Mouse (Mus musculus) adipocyte (in vitro differentiated cells): Measurements from ENCODE around the gene Zfp428.

Source experiments
- DNase-seq: peaks from one replicate; pipeline ENCODE4 v3.0.0-alpha.2; 2016; ENCODE audit warnings: low spot score

Zfp428 gene

DNA sequence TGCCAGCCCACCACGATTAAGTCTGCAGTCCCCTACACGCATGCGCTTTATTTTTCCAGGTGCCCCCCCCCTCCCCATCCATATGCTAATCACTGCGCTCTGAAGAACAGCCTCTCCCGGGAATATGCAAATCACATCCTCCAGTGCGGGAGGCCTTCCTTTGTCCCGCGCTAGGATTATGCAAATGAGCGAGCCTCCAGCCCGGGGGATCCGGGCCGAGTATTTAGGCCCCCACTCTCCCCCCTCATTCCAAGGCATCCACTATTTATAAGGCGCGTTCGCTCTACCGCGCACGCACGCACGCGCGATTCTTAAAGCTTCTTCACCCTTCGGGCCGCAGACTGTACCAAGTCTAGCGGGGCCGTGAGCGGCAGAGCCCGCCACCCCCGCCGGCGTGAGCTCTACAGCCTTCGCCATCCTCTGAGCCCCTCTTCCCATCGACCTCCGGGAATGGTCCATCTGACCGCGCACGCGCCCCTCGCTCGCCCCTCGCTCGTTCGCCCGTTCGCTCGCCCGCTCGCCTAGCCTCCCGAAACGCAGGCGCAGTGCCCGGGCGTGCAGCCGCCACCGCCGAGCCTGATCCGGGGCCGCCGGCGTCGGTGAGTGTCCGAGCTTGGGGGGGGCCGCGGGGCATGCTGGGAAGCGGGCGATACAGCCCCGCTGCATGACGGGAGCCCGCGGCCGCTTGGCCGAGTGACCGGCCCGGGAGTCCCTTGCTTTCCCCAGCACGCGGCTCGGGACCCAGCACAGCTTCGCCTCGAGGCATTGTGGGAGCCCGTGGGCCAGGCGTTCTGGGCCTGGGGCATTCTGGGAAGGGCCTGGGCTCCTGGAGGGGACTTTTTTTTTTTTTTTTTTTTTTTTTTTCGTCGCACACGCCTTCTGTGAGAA, at the start of gene Zfp428:
Gene Zfp428, plus strand, starts transcription at position 169 of the 888 bp plus-strand sequence.
- peak; percentile 72 for DNase-seq

DNA sequence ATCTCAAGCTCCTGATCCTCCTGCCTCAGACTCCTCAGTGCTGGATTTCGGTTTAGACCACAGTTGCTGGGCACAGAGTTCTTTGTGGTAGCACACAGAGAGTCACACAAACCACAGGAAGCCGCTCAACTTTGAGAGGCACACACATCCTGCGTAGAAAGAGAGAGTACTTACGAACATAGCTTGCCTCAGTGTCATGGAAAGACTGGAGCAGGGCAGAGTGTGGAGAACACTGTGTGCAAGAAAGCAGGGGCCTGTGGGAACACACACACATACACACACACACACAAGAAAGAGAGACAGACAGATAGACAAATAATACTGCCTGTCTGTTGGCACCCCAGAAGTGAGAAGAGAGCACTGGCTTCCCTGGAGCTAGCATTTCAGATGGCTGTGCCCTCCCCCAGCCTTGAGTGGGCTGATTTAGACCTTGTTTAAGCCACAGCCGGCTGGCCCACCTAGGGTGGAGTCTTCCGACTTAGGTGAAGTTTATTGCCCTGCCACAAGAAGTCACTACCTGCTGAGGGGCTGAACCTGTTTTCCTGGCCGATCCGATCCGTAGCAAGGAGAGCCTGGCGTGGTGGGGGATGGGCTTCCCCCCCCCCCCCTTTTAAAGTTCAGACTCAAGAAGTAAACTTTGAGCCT, 49.0 kb upstream of the Zfp428 start:
- DNase-seq: no peak

DNA sequence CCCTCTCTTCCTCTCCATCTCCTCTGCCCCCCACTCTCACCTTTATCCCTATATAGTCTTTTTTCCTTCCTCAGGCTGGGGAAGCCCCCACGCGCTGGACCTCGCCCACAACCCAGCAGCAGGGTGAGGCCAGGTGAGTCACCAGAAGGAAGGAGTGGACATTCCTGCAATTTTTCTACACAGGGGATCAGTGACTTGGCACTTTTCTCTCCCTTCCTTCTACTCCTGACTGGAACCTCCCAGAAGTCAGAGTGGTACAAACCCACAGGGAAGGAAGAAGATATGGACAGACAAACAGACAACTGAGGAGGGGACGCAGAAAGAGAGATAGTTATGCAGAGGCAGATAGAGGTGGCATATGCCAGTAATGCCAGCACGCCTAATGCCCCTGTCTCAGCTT, 47.4 kb upstream of the Zfp428 start:
- DNase-seq: no peak

DNA sequence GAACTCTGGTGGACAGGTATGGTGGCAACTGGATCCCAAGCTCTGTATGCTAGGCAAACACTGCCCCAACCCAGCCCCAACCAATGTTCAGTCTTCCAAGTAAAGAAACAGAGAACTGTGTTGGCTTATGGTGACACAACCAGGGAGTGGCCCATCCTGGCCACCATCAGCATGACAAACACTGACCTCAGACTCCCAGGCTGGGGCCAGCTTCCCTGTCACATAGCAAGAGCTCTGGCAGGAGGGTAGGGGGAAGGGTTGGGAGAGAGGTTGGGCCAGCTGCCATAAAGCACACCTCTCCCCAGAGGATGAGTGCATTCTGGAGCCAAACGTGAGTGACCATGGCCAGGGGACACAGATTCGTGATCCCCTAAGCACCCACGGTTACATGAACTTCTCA, 47.0 kb upstream of the Zfp428 start:
- DNase-seq: no peak

DNA sequence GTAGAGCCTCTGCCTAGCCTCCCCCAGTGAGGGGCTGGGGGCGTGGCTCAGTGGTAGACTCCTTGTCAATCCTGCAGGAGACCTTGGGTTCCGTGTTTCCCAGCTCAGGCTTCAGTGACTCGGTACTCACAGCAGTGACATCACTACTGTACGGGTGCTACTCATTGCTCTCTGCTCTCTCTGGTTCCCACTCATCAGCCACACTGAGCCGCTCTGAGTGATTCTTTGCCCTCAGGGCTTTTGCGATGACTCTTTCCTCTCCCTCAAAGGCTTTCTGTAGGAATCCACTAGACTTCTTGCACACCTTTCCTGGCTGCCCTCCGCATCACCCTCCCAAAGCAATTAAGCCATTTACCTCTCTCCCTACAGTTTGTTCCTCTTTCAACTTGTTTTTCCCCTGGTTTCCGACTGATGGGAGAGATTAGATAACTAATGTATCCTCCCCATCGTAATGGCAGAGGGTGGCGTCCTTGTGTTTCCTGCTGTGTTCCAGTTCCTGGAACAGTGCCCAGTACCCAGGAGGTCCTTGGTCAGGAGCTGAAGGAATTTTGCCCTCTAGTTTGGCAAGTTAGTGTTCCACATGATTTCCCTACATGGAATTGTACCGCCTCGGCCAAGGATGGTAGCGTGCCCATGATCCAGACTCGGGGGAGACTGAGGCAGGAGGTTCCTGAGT, 45.3 kb upstream of the Zfp428 start:
- DNase-seq: no peak

DNA sequence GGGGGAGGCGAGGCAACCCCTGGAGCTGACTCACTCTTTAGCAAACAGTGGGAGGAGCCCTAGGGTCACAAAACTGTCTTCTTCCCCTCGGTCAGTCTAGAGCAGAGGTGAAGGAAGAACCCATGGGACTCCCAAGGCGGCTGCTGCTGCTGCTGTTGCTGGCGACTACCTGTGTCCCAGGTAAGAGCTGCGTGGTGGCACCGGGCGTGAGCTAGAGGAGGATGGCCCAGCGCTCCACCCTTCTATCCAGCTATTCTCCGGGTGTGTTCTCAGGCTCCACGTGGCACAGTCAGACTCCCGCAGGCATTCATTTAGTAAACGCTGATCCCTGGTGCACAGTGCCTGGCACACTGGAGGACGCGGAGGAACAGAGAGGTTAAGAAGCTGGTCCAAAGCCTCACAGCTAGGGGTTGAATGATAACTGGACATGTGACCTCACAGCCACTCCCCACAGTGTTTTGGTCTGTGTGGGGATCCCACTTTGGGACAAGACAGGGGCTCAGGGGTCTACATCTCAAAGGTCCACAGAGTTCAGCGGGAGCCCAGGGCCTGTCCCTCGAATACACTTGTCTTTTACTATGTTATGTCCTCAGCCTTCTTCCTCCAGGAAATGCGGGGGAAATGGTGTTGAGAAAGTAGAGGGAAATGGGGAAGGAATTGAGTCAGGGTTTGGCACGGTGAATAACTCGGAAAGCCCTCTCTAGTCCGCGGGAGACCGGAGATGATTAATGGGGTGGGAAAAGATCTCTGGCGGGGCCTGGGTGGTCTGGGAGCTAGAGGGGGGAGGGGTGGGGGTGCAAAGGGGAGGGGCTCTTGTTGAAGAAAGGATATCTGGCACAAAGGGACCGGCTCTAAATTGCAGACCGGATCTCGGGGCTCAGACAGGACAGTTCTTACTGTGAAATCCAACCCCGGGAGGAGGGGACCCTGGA, 44.2 kb upstream of the Zfp428 start, which contains the start of gene Plaur:
Gene Plaur, plus strand, starts transcription at position 97 of the 932 bp plus-strand sequence.
- DNase-seq: no peak

DNA sequence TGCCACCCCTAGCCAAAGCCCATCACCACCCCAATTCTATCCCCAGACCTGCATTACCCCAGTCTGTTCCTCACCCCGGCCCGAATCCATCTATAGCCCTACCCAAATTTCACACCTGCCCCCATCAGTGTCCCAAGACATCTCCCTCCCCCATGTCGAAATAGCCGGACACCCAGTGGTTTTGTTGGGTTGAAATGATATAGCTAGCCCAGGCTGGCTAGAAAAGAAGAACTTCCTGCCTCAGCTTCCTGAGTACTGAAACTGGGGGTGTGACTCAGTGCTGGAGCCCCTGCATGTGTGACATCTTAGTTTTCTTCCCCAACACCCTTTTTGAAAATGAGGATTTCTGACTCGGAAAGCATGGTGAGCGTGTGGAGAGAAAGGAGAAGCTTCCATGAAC, 40.0 kb upstream of the Zfp428 start:
- no peak for DNase-seq

DNA sequence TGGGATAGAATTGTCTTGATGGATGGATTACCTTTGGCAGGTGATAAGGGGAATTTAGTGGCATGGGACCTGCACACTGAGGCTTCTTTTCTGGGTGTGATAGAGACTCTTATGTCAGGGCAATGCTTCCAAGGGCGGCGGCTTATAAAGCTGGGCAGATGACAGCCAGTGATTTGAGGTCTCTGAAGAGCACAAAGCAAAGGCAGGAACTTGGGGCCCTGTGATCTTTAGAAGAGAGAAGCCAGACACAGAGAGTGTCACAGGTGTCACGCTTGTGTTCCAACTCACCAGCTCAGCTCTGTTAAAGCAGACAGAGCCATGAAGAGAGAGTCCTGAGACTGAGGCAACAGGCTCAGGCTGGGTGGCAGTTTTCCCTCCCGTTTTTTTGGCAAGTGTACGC, 38.9 kb upstream of the Zfp428 start:
- no peak for DNase-seq

DNA sequence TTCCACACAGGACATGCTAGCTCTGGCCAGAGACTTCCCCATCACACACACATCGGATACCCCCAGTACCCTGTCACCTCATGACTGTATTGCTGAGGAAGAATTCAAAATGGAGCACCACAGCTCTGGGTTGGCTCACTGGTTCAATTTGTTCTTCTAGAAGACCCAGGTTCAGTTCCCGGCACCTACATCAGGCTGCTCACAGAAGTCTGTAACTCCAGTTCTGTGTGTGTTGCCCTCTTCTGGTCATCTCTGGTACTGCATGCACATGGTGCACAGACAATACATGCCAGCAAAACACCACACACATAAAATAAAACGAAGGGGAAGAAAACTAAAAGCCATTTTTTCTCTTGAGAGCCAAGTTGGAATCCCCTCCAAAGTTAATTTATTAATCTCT, 37.7 kb upstream of the Zfp428 start:
- DNase-seq: no peak

DNA sequence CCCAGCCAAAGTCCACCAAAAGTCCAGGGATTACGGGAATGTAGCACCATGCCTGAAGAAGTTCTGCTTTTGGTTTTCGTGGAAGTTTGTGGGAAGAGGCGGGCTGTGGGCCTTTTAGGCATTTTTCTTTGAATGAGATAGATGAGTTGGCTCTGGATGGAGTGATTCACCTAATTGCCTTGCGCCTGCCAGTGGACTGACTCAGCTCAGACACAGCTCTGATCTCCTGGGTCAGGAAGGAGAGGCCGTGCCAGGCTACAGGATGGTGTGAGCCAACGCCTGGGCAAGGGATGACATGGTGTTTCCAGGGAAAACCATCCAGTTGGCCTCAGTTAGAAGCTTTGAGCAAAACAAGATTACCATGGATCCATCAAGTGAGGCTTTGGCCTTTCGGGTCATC, 36.5 kb upstream of the Zfp428 start:
- no peak for DNase-seq

DNA sequence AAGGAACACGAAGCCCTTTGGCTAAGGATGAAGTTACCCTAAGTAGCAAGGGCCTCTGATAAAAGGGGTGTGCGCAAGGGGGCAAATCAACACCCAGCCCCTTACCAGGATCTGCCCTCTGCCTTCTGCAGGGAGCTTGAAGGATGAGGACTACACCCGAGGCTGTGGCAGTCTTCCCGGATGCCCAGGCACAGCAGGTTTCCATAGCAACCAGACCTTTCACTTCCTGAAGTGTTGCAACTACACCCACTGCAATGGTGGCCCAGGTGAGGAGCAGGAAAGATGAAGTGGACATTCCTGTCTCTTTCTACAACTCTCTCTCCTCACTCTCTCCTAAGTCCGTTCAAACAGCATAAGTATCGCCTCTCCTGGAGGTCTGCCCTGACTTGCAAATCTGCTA, 34.4 kb upstream of the Zfp428 start:
- no peak for DNase-seq

DNA sequence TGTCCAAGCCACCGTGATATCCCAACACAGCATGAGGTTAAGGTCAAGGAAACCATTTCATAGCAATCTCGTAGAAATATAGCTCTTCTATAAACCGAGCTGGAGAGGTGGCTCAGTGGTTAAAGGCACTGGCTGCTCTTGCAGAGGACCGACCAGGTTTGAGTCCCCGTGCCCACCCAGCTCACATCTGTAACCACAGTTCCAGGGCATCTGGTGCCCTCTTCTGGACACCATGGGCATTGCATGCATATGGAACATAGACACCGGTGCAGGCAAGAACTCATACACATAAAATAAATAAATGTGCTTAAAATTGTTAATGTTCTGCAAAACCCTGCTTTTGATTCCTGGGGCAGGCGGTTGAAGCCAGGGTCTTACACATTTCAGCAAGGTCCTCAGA, 33.9 kb upstream of the Zfp428 start:
- DNase-seq: no peak

DNA sequence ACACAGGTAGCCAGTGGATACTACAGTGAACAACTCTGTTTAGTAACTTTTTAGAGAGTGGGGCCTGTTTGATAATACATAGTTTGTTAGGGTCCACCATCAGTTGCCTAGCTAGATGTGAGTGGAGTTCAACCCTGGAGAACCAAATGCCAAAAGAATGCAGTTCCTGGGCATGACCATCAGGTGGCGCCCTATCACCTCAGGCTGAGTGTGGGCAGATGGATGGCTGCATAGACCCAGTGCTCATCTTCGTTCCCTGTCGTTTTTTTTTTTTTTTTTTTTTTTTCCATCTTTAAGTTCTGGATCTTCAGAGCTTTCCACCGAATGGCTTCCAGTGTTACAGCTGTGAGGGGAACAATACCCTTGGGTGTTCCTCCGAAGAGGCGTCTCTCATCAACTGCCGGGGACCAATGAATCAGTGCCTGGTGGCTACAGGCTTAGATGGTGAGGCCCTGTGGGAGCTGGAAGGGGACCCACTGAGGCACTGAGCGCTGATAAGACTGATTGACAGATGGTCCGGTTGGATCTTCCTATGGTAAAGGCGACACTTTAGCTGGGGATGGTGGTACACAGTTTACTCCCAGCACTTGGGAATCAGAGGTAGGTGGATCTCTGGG, 32.8 kb upstream of the Zfp428 start:
- DNase-seq: peak; percentile 35

DNA sequence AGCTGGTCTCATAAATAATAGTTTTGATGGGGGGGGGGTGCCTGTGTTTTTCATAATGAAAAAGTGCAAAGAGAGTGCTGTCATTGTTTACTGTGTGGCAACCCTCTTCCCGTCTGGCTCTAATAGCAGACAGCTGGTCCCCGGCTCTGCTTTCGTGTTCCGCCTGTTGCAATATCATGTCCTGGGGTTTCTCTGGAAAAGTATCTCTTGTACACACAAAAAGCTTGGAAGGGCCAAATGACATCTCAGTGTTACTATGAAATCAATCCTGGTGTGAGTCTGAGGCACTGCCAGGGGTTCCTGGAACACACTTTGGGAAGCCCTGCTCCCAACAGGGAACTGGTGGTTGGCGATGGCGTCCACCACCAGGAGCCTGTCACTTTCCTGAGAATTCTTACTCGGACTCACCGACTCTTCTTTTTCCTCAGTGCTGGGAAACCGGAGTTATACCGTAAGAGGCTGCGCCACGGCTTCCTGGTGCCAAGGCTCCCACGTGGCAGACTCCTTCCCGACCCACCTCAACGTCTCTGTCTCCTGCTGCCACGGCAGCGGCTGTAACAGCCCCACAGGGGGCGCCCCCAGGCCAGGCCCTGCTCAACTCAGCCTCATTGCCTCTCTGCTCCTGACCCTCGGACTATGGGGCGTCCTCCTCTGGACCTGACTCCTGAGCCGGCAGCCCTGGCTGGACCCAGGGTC, 31.8 kb upstream of the Zfp428 start:
- DNase-seq: no peak

DNA sequence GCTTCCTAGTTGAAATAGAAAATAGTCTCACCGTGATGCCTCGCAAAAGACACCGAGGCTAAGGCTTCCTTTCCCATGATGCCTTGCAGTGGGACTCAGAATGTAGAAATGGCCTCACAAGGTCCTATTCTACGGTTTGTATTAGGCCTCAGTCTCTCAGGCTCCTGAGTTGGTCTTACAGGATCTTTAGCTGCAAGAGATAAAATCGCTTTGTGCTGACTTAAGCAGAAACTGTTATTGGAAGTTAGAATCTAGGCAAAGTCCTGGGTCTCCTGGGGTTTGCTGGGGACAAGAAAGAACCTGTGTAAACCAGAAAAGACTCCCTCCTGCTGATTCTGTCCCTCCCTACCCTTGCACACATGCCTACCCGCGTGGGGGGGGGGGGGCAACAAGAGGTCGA, 30.5 kb upstream of the Zfp428 start:
- no peak for DNase-seq

DNA sequence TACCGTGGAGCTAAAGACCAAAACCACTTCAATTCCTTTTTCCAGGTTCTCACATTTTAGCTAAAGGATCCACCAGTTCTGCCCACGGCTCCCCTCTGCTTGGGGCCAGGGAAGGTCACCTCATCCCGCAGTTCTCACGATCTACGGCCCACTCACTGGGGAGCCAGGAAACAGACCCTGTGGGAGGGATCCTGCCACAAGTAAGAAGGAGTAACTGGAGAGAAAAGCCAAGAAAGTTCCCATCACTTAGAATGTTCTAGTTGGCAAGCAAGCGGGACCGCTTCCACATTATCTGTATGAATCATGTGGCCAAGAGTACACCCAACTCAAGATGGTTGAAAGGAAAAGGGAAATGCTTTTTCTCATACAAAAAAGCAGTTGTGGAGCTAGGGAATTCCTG, 29.9 kb upstream of the Zfp428 start:
- no peak for DNase-seq

DNA sequence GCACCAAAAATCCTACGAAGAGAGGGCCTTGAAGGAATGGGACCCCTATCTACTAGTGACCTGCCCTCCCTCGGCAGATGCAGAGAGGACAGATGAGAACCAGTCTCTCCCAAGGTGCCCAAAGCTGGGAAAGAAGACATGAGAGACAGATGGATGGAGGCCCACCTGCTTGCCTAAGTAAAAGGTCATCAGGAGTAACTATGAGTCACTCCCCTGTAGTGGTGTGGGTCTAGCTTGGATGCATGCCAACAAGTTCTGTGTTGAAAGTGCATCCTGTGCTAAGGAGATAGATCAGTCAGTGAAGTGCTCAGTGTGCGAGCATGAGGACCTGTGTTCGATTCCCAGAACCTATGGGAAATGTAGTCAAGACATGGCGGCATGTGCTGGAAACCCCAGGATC, 27.9 kb upstream of the Zfp428 start:
- no peak for DNase-seq

DNA sequence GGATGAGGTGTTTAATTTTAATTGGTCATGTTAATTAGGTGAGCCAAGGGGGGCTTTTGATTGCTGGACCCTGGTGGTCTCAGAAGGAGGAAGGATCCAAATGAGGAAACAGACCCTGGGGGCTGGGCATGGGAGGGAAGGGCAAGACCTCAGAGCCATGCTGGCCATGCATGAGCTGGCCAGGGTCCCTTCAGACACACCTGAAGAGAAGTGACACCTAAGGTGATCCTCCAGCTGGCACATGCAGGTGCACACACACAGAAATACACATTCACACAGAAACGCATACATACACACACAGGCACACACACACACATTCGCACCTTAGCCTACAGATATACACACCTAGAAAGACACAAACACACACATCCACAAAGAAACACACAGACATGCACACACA, 27.1 kb upstream of the Zfp428 start:
- no peak for DNase-seq

DNA sequence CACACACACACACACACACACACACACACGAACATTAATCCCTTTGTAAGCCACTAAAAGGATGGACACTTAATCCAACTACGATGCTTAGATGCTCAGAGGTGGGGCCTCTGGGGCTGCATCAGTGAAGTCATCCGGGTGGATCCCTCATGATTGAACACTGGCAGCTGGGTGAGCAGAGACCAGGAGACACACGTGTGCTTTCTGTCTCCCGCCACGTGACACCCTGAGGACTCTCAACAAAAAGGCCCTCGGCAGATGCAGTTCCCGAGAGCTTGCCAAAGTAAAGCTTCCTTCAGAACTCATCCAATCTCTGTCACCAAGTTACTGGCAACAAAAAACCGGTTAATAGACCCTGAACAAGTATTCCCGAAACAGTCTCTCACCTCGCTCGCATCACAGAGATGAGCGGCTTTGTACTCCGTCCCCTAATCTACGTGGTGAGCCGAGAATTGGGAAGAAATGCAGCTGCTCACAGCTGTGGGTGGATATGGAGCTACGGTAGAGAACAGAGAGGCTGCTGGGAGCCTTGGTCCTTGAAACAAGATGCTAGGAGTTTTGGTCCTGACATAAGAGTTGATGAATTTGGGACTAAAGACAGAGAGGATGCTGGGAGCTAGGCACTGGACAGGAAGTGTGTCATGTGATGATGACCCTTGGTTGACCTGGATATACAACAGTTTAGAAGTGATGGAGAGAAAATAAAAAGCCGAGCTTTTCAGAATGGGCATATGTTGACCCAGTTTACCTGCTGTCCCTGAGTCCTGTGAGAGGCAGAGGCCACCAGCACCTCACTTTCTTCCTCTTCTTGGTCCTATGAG, 26.5 kb upstream of the Zfp428 start:
- DNase-seq: no peak

DNA sequence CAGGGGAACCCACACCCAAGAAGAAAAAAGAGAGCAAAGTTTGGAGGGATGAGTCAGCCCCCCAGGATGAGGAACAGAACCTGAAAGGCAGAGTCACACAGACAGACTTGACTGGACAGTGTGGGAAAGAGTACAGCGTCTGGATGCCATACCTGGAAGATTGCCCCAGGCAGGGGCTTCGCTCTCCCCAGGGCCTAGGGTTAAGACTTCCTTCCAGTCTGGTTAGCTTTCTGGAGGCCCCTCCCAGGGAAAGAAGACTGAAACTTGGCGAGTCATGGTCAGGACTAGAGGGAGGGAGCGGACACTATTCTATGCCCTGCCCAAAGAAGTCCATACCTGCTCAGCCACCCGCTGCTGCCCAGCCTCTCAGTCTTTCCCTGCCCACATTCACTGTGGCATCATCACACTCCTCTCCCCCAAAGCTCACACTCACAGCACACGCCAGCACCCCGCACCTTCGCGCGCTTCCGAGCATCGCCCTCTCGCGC, 25.8 kb upstream of the Zfp428 start:
- no peak for DNase-seq
